Mouse (Mus musculus) lung, embryonic 14.5 days (tissue): ENCODE results near the gene Ift43. TPM values are rescaled to one million over a fixed set of nuclear protein-coding genes. Genes with fewer than 3 reads are reported as not detected.

Source experiments
- ATAC-seq: fragments of 200-750 bp; cut with Nextera tagmentation; 2 replicates; pipeline ENCODE4 v1.8.0; 2017; ENCODE audit warnings: mild to moderate bottlenecking, moderate TSS enrichment, moderate library complexity; ENCODE audit not compliant: insufficient read depth
- DNase-seq: peaks from one replicate; pipeline ENCODE4 v3.0.0-alpha.2; 2015
- H3K27ac ChIP-seq: fragments of 300-500 bp; sonication (generic); 2 replicates; pipeline ENCODE4 v1.5.1; 2014; ENCODE audit warnings: low read depth, mild to moderate bottlenecking, moderate library complexity
- H3K27me3 ChIP-seq: fragments of 300-500 bp; sonication (generic); 2 replicates; pipeline ENCODE4 v1.6.1; 2014; ENCODE audit warnings: low read length, control low read depth; ENCODE audit not compliant: insufficient read depth
- H3K36me3 ChIP-seq: fragments of 300-500 bp; sonication (generic); 2 replicates; pipeline ENCODE4 v1.6.1; 2014; ENCODE audit warnings: control low read depth; ENCODE audit not compliant: insufficient read depth
- H3K4me1 ChIP-seq: fragments of 300-500 bp; sonication (generic); 2 replicates; pipeline ENCODE4 v1.6.1; 2014; ENCODE audit warnings: antibody characterized with exemption, control low read depth; ENCODE audit not compliant: insufficient read depth
- H3K4me2 ChIP-seq: fragments of 300-500 bp; sonication (generic); 2 replicates; pipeline ENCODE4 v1.6.1; 2014; ENCODE audit warnings: mild to moderate bottlenecking
- H3K4me3 ChIP-seq: fragments of 300-500 bp; sonication (generic); 2 replicates; pipeline ENCODE4 v1.5.1; 2014; ENCODE audit warnings: low read depth, low read length
- H3K9ac ChIP-seq: fragments of 300-500 bp; sonication (generic); 2 replicates; pipeline ENCODE4 v1.6.1; 2014
- H3K9me3 ChIP-seq: fragments of 300-500 bp; sonication (generic); 2 replicates; pipeline ENCODE4 v1.6.1; 2016; ENCODE audit warnings: low read depth, low read length, control low read depth
- CTCF ChIP-seq: IDR thresholded peaks from 2 replicates; pipeline ENCODE4 v1.5.1; 2016; ENCODE audit warnings: antibody characterized with exemption, low read depth
- WGBS: fragments of 180-500 bp; shearing (Covaris S2); extraction: QIAGEN DNeasy Blood & Tissue Kit; methylation state at CpG from one replicate; pipeline ENCODE4 v1.1.7; 2014; 5-methylcytosine and 5-hydroxymethylcytosine counted together
- polyA plus RNA-seq: library from polyadenylated mRNA; unstranded; fragments of >200 nt; fragmentation: Nextera tagmentation; extraction: Ambion mirVana; gene quantifications from 2 replicates; pipeline ENCODE4 v1.2.1, GENCODE M21; 2014

Gene Ift43
- polyA plus RNA-seq, 1 experiment from 2014 or later: 88.3 TPM

DNA sequence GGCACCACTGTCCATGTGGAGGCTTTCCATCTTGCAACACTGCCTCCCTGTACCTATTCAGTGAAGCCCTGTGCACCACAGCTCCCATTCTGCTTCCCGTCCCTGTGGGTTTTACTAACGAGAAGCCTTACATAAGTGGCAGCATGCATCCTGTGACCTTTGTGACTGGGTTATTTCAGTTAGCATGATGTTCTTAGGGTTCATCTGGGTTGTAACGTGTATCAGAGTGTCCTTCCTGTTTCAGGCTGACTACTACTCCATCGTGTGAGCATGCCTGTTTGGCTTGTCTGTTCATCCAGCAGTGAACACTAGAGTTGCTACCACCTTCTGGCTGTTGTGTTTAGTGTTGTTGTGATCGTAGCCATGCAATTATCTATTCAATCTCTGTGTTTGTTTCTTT, 36.2 kb upstream of the Ift43 start:
- no peak overlapping the region for H3K9ac ChIP-seq
- 71% methylated on average over 5 of the region's 5 CpGs for WGBS
- ATAC-seq (no peak), DNase-seq (no peak)
- no peak overlapping the region for H3K4me3 ChIP-seq
- no peak overlapping the region for H3K4me2 ChIP-seq
- no peak for TF ChIP-seq CTCF
- no peak overlapping the region for H3K27ac ChIP-seq
- H3K27me3 ChIP-seq: no peaks in the 10 kb centered on the region
- H3K4me1 ChIP-seq: no peaks in the 10 kb centered on the region
- H3K36me3 ChIP-seq: no peaks in the 10 kb centered on the region
- H3K9me3 ChIP-seq: peaks cover 6% of the 10 kb centered on the region; the same call in 1 of the 2 replicates

DNA sequence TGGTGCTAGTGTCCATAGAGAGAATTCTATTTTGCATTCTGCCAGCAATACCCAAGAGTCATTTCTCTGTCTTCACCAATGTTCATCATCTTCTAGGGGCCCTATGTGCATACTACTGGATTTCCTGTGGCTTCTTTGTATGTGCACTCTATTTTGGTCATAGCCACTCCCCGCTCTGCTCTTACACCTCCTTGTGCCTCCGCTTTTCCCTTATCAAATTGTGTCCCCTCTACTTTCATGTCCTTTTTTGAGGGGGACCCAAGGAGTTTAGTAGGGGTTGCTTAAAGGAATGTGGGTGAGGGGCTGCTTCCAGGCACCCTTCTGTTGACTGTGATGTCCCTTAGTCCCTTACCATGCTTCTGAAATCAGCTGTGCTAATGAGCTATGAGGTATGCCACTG, 35.6 kb upstream of the Ift43 start:
- no peak for ATAC-seq
- no peaks in the 10 kb centered on the region for H3K27me3 ChIP-seq
- no peaks in the 10 kb centered on the region for H3K4me1 ChIP-seq
- H3K27ac ChIP-seq: no peak overlapping the region
- TF ChIP-seq CTCF: no peak
- H3K4me3 ChIP-seq: no peak overlapping the region
- no peak overlapping the region for H3K9ac ChIP-seq
- H3K36me3 ChIP-seq: no peaks in the 10 kb centered on the region
- WGBS: 96% methylated on average over 2 of the region's 2 CpGs
- no peak for DNase-seq
- peaks cover 6% of the 10 kb centered on the region; the same call in 1 of the 2 replicates for H3K9me3 ChIP-seq
- no peak overlapping the region for H3K4me2 ChIP-seq

DNA sequence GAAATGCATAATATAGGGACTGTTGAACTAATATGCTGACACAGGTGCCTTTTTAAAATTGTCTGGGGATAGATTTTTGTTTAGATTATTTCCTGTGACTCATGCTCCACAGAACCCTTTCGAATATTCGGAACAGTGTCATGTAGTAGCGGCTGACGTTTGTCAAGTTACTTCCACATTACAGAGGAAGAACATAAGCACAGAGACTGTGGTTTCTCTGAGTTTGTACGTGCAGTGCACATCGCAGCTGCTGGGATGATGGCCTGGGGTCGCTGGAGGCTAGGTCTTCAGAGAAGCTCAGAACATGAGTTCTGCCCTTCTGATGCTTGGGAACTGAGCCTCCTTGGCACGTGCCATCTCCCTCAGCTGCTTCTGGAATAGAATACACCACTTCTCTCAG, 35.0 kb upstream of the Ift43 start:
- WGBS: 67% methylated on average over 8 of the region's 8 CpGs
- TF ChIP-seq CTCF: no peak
- H3K4me1 ChIP-seq: no peaks in the 10 kb centered on the region
- no peak overlapping the region for H3K9ac ChIP-seq
- no peak for DNase-seq
- no peak overlapping the region for H3K4me3 ChIP-seq
- no peak overlapping the region for H3K27ac ChIP-seq
- no peaks in the 10 kb centered on the region for H3K36me3 ChIP-seq
- no peaks in the 10 kb centered on the region for H3K27me3 ChIP-seq
- peaks cover 6% of the 10 kb centered on the region; the same call in 1 of the 2 replicates for H3K9me3 ChIP-seq
- H3K4me2 ChIP-seq: no peak overlapping the region
- no peak for ATAC-seq

DNA sequence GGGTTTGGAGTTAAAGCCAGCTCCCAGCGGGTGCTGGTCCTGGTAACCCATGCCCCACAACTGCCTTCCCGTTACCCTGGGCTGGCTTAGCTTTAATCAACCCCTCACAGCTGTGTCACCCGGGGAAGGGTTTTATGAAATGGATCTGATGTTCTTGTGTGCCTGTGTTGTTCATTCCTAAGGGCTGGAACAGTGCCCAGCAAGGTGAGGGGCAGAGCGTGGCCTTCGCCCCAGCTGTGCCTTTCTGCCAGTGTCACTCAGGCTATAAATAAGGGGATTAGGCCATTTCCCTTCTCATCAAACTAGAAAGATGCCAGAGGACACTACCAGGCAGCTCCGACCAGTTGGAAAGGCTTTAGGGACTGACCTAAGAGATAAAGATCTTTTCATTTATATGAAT, 32.5 kb upstream of the Ift43 start:
- Histone ChIP-seq H3K27ac (no peak overlapping the region), H3K9me3 (no peaks in the 10 kb centered on the region), H3K4me1 (no peaks in the 10 kb centered on the region), H3K4me3 (no peak overlapping the region), H3K4me2 (no peak overlapping the region), H3K9ac (no peak overlapping the region), H3K36me3 (no peaks in the 10 kb centered on the region), H3K27me3 (no peaks in the 10 kb centered on the region)
- WGBS: 79% methylated on average over 6 of the region's 6 CpGs
- TF ChIP-seq CTCF: no peak
- no peak for DNase-seq
- ATAC-seq: no peak

DNA sequence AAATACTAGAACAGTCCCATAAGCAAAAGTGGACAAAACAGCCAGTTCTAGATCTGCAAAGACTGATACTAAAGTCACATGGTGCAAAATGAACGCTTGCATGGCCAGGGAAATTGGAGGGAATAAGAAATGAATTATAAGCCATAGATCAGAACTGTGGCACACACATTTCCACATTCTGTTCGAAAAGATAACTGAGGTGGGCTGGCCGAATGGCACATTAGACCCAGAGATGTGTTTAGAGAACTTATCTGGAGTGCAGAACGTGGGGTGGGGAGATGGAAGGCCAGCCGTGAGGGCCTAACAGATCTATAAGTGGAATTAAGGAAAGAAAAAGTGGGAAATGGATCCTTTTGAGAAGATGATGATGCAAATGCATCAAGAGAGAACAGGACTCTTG, 30.9 kb upstream of the Ift43 start:
- ATAC-seq (no peak), DNase-seq (no peak)
- no peak overlapping the region for H3K27ac ChIP-seq
- H3K4me1 ChIP-seq: no peaks in the 10 kb centered on the region
- no peaks in the 10 kb centered on the region for H3K9me3 ChIP-seq
- H3K4me3 ChIP-seq: no peak overlapping the region
- H3K36me3 ChIP-seq: peaks cover 9% of the 10 kb centered on the region; the same call in 1 of the 2 replicates
- H3K9ac ChIP-seq: no peak overlapping the region
- 73% methylated on average over 5 of the region's 5 CpGs for WGBS
- no peak overlapping the region for H3K4me2 ChIP-seq
- no peaks in the 10 kb centered on the region for H3K27me3 ChIP-seq
- no peak for TF ChIP-seq CTCF

DNA sequence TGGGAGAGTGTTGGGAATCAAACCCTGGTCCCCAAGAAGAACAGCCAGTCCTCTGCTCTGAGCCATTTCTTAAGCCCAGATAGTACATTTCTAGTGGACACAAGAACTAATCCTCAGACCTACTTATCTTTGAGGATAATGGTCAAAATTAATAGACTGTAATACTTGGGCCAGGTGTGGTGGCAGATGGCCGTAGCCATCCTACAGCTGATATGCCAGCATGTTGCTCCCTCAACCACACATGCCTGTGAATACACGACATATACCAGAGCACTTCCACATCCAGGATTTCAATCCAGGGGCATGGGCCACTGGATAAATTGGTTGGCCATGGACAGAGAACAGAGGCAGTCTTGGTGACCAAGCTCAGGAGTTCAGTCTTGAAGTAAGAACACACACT, 27.0 kb upstream of the Ift43 start:
- Histone ChIP-seq H3K9ac (no peak overlapping the region), H3K27me3 (no peaks in the 10 kb centered on the region), H3K27ac (no peak overlapping the region), H3K36me3 (peaks cover 36% of the 10 kb centered on the region; the same call in 1 of the 2 replicates), H3K4me1 (no peaks in the 10 kb centered on the region), H3K4me2 (no peak overlapping the region), H3K9me3 (no peaks in the 10 kb centered on the region), H3K4me3 (no peak overlapping the region)
- DNase-seq (no peak), ATAC-seq (no peak)
- TF ChIP-seq CTCF: no peak
- 98% methylated on average over 2 of the region's 2 CpGs for WGBS

DNA sequence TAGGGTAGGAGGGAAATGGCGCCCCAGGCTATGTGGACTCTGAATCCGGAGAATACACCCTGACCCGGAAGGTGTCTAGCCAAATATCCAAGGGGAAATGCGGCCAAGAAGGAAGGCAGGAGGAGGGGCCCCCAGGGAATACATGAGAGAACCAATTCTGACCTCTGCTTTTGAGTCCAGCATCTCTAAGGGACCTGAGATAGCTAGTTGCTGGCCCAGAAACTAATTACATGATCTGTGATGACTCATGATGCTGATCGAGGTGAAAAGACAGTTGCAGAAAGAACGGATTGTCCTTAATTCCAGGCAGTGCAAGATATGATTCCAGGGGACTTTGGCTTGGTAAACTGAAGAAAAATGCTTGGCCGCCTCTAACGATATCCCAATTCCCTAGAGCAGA, 25.4 kb upstream of the Ift43 start:
- WGBS: 87% methylated on average over 8 of the region's 8 CpGs

DNA sequence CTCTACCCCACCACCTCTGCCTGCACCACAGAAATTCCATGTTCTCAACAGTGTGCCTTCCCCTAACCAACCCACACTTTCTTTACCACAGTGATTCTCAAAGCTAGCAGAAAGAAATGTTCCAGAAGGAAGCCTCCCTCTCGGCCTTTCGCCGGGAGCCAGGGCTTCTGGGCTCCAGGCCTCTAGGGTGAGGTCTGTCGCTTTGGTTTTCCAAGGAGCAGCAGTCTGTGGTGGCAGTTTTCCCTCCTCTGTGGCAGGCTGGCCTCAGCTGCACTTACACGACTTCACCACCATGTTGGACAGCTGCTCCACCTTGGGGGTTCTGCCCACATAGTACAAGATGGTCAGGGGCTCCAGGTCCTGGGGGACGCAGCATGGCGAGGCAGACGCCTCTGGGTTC, 24.8 kb upstream of the Ift43 start:
- no peaks in the 10 kb centered on the region for H3K27me3 ChIP-seq
- H3K9ac ChIP-seq: no peak overlapping the region
- H3K4me1 ChIP-seq: no peaks in the 10 kb centered on the region
- WGBS: 82% methylated on average over 8 of the region's 8 CpGs
- no peak overlapping the region for H3K27ac ChIP-seq
- no peak overlapping the region for H3K4me2 ChIP-seq
- peaks cover 51% of the 10 kb centered on the region for H3K36me3 ChIP-seq
- no peak for TF ChIP-seq CTCF
- H3K9me3 ChIP-seq: no peaks in the 10 kb centered on the region
- no peak for DNase-seq
- H3K4me3 ChIP-seq: no peak overlapping the region
- no peak for ATAC-seq

More for the DNA sequence above, 25.4 kb upstream of the Ift43 start:
- H3K27me3 ChIP-seq: no peaks in the 10 kb centered on the region
- peaks cover 46% of the 10 kb centered on the region for H3K36me3 ChIP-seq
- H3K9me3 ChIP-seq: no peaks in the 10 kb centered on the region
- TF ChIP-seq CTCF: no peak
- no peak overlapping the region for H3K9ac ChIP-seq
- no peak overlapping the region for H3K4me2 ChIP-seq
- H3K4me3 ChIP-seq: no peak overlapping the region
- no peak overlapping the region for H3K27ac ChIP-seq
- DNase-seq: no peak
- H3K4me1 ChIP-seq: no peaks in the 10 kb centered on the region
- no peak for ATAC-seq
